Mouse (Mus musculus) liver, adult 2 months (tissue): ENCODE data around the gene Gm12830.

ENCODE experiments used
- CTCF ChIP-seq: fragments of 200-500 bp; IDR thresholded peaks from 2 replicates; pipeline ENCODE4 v1.5.1; 2011; ENCODE audit warnings: low read depth, low read length, control low read depth
- POLR2A ChIP-seq: fragments of 200-500 bp; IDR thresholded peaks from 2 replicates; pipeline ENCODE4 v1.6.1; 2011; ENCODE audit warnings: low read length, control low read depth; ENCODE audit not compliant: insufficient read depth; ENCODE audit errors: extremely low read depth

DNA sequence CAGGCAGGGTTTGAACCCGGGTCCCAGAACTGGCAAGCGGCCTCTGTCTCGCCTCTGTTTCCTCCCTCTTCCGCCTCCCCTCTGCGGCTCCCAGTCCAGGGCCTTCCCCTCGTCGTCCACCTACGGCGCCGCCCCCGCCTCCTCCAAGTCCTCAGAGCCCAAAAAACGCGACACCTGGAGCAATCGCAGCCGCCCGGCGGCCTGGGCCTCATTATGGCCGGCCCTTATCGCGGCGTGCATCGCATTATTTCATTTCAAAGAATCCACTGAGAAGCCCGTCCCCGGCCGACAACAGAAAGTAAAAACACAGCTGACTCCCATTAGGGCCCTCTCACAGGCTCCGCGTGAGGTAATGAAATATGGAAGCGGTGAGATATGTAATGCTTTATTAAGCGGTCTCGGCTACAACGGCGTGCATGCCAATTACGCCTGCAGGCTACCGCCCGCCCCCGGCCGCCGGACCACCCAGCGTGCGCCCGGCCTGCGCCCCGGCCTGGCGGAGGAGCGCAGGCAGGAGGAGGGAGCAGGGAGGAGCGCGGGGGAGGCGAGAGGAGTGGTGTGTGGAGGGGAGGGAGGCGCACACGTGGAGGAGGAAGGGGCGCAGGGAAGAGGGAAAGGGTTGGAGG, at the start of gene Gm12830:
- TF ChIP-seq POLR2A: no peak
- TF ChIP-seq CTCF: no peak
